Mouse (Mus musculus) duodenum, adult 2 months (tissue): ENCODE data around the gene Hs2st1. TPM values are rescaled to one million over a fixed set of nuclear protein-coding genes. Genes with fewer than 3 reads are reported as not detected.

Experiments used
- polyA plus RNA-seq: library from polyadenylated mRNA; depleted of rRNA; stranded (reverse); fragments of >200 nt; gene quantifications from 2 replicates; pipeline ENCODE4 v1.2.3, GENCODE M21; 2012; ENCODE audit warnings: low replicate concordance; rRNA removed

Hs2st1 gene
- 1.4 and 2.5 TPM in 2 replicates for polyA plus RNA-seq

GRCm38 (mm10) chr3:144570047-144570815 is at the start of gene Hs2st1, which contains the start of gene Selenof:
TSS of gene Hs2st1 (minus strand) at chr3:144570181.
TSS of gene Selenof (plus strand) at chr3:144570304.

Other genes starting within 250 kb of the Hs2st1 start
- 70.8 and 92.1 TPM in 2 replicates for gene Selenof, start 123 bp upstream of the Hs2st1 start, polyA plus RNA-seq
- gene Sh3glb1, start 150.2 kb upstream of the Hs2st1 start, polyA plus RNA-seq, result 7.0 and 18.6 TPM in 2 replicates
- 1.1 and 1.3 TPM in 2 replicates for gene Clca3a1, start 190.8 kb upstream of the Hs2st1 start, polyA plus RNA-seq
- gene Clca3a2, start 249.3 kb upstream of the Hs2st1 start, polyA plus RNA-seq, result 4.4 and 5.1 TPM in 2 replicates